Mouse (Mus musculus) intestine, embryonic 14.5 days (tissue): ENCODE results near the gene Gm3095. TPM values are rescaled to one million over a fixed set of nuclear protein-coding genes. Genes with fewer than 3 reads are reported as not detected.
"Not testable (repeated sequence)": the region's sequence is repeated elsewhere in the genome, so short reads cannot be mapped to it uniquely, and the experiment has no call there.

Experiments
- ATAC-seq: fragments of 200-750 bp; cut with Nextera tagmentation; replicated peaks from 2 replicates; pipeline ENCODE4 v1.8.0; 2017; ENCODE audit warnings: low read depth, moderate number of reproducible peaks, moderate TSS enrichment, moderate library complexity; ENCODE audit not compliant: low FRiP score, low TSS enrichment
- DNase-seq: peaks from one replicate; pipeline ENCODE4 v3.0.0-alpha.2; 2018; ENCODE audit warnings: low spot score
- H3K27ac ChIP-seq: fragments of 300-500 bp; sonication (generic); 2 replicates; pipeline ENCODE4 v1.5.1; 2014; ENCODE audit warnings: low read depth, mild to moderate bottlenecking, control low read depth
- H3K27me3 ChIP-seq: fragments of 300-500 bp; sonication (generic); replicated peaks from 2 replicates; pipeline ENCODE4 v1.6.1; 2014; ENCODE audit warnings: low read length, control low read depth; ENCODE audit not compliant: control insufficient read depth, insufficient read depth
- H3K36me3 ChIP-seq: fragments of 300-500 bp; sonication (generic); 2 replicates; pipeline ENCODE4 v1.6.1; 2014; ENCODE audit warnings: low read length, control low read depth; ENCODE audit not compliant: control insufficient read depth, insufficient read depth
- H3K4me1 ChIP-seq: fragments of 300-500 bp; sonication (generic); replicated peaks from 2 replicates; pipeline ENCODE4 v1.6.1; 2014; ENCODE audit warnings: low read length, control low read depth, mixed read lengths; ENCODE audit not compliant: control insufficient read depth, insufficient read depth
- H3K4me2 ChIP-seq: fragments of 300-500 bp; sonication (generic); 2 replicates; pipeline ENCODE4 v1.6.1; 2014; ENCODE audit warnings: low read length
- H3K4me3 ChIP-seq: fragments of 300-500 bp; sonication (generic); 2 replicates; pipeline ENCODE4 v1.5.1; 2014; ENCODE audit warnings: low read depth, low read length, control low read depth, mixed read lengths
- H3K9ac ChIP-seq: fragments of 300-500 bp; sonication (generic); 2 replicates; pipeline ENCODE4 v1.6.1; 2014; ENCODE audit warnings: mild to moderate bottlenecking, low read length
- H3K9me3 ChIP-seq: fragments of 300-500 bp; sonication (generic); 2 replicates; pipeline ENCODE4 v1.6.1; 2016; ENCODE audit warnings: low read length, control low read depth; ENCODE audit not compliant: control insufficient read depth
- WGBS: fragments of 180-500 bp; shearing (Covaris S2); extraction: QIAGEN DNeasy Blood & Tissue Kit; methylation state at CpG from one replicate; pipeline ENCODE4 v1.1.7; 2014; 5-methylcytosine and 5-hydroxymethylcytosine counted together
- polyA plus RNA-seq: library from polyadenylated mRNA; unstranded; fragments of >200 nt; fragmentation: Nextera tagmentation; extraction: Ambion mirVana; gene quantifications from 2 replicates; pipeline ENCODE4 v1.2.1, GENCODE M21; 2014

Gm3095 gene
- not detected in 2 replicates for polyA plus RNA-seq

GRCm38 (mm10) chr14:3963247-3963646 is at the start of gene Gm3095:
Gm3095 (plus strand) TSS chr14:3963547.
- WGBS: no CpG with 5 or more reads among the region's 2 CpGs
- not testable (repeated sequence) for ATAC-seq, H3K9ac ChIP-seq

GRCm38 (mm10) chr14:3931456-3931855 is 31.9 kb upstream of the Gm3095 start, which contains the start of gene Gm3029:
Gm3029 (plus strand) TSS chr14:3931756.
- ATAC-seq, H3K9ac ChIP-seq: not testable (repeated sequence)
- WGBS: no CpG with 5 or more reads among the region's 2 CpGs

More at GRCm38 (mm10) chr14:3963247-3963646, at the start of gene Gm3095:
- H3K27ac ChIP-seq, H3K9me3 ChIP-seq, H3K4me3 ChIP-seq, H3K27me3 ChIP-seq, H3K4me1 ChIP-seq, H3K36me3 ChIP-seq, DNase-seq, H3K4me2 ChIP-seq: not testable (repeated sequence)

GRCm38 (mm10) chr14:3998094-3998493 is 34.7 kb downstream of the Gm3095 start, which contains the start of gene Gm3099:
Gm3099 (plus strand) TSS chr14:3998394.
- 78% methylated on average over 1 of the region's 3 CpGs for WGBS
- not testable (repeated sequence) for H3K4me2 ChIP-seq, H3K36me3 ChIP-seq, ATAC-seq, DNase-seq, H3K27ac ChIP-seq, H3K9ac ChIP-seq, H3K27me3 ChIP-seq, H3K9me3 ChIP-seq, H3K4me1 ChIP-seq, H3K4me3 ChIP-seq

More at GRCm38 (mm10) chr14:3931456-3931855, 31.9 kb upstream of the Gm3095 start, which contains the start of gene Gm3029:
- H3K27me3 ChIP-seq, H3K4me3 ChIP-seq, H3K36me3 ChIP-seq, H3K27ac ChIP-seq, H3K4me1 ChIP-seq, H3K4me2 ChIP-seq, H3K9me3 ChIP-seq, DNase-seq: not testable (repeated sequence)

Other genes starting within 250 kb of the Gm3095 start
- gene Gm3002, start 153.5 kb upstream of the Gm3095 start, polyA plus RNA-seq: 0.09 TPM in 1 of 2 replicates, not detected in the other
- not detected in 2 replicates for gene Gm3033, start 117.3 kb upstream of the Gm3095 start, polyA plus RNA-seq
- gene Gm2916, start 79.4 kb upstream of the Gm3095 start, polyA plus RNA-seq: 0.11 TPM in 1 of 2 replicates, not detected in the other
- not detected in 2 replicates for gene Gm3029, start 31.8 kb upstream of the Gm3095 start, polyA plus RNA-seq
- gene Gm3099, start 34.8 kb downstream of the Gm3095 start, polyA plus RNA-seq: not detected in 2 replicates
- 0.11 TPM in 1 of 2 replicates, not detected in the other for gene Gm5796, start 60.4 kb downstream of the Gm3095 start, polyA plus RNA-seq
- not detected in 2 replicates for gene Gm3115, start 120.6 kb downstream of the Gm3095 start, polyA plus RNA-seq
- gene Gm8108, start 147.0 kb downstream of the Gm3095 start, polyA plus RNA-seq: 0.51 and 0.59 TPM in 2 replicates
- gene Gm3127, start 201.5 kb downstream of the Gm3095 start, polyA plus RNA-seq: not detected in 2 replicates
- 0.14 and 0.82 TPM in 2 replicates for gene Gm2974, start 219.0 kb downstream of the Gm3095 start, polyA plus RNA-seq